Mouse (Mus musculus) heart, postnatal 14 days (tissue): Measurements from ENCODE around the gene Csnk2b. TPM values are rescaled to one million over a fixed set of nuclear protein-coding genes. Genes with fewer than 3 reads are reported as not detected.

Experiments
- DNase-seq, 2 experiments: peaks; one replicate each; pipeline ENCODE4 v3.0.0; 2021 to 2022
- intact Hi-C: fragments of 180-260 bp; cut with DNase I; formaldehyde crosslinking; loops from one replicate; pipeline ENCODE4 v1.15.1; 2025
- total RNA-seq, 2 experiments: library from RNA; stranded (reverse); gene quantifications; 2 replicates each; pipeline ENCODE4 v1.2.3; 2021

Csnk2b gene
- total RNA-seq, 2 experiments from 2014 or later, result 172 to 176 TPM

DNA sequence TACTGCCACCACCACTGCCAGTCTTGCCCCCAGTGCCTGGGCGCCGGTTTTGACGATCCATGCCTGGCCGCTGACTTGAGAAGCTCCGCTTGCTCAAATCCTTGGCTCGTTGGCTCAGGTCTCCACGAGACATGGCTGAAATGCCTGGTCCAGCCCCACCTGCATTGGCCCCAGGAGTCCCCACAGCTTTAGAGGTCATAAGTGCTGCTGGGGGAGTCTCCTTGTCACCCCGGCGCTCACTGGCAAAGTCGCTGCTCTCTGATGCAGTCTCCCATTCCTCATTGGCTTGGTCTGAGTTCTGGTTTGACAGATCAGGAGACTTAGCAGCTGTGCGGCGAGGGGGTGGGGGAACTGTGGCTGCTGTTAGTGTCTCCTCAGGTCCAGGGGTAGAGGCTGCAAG is 33.6 kb upstream of the Csnk2b start:
- intact Hi-C loops, result loop anchor here (10.0 kb wide), 1 partner anchor 1041 kb away; the partner anchor contains the start of gene H2-DMa
- no peak for DNase-seq

DNA sequence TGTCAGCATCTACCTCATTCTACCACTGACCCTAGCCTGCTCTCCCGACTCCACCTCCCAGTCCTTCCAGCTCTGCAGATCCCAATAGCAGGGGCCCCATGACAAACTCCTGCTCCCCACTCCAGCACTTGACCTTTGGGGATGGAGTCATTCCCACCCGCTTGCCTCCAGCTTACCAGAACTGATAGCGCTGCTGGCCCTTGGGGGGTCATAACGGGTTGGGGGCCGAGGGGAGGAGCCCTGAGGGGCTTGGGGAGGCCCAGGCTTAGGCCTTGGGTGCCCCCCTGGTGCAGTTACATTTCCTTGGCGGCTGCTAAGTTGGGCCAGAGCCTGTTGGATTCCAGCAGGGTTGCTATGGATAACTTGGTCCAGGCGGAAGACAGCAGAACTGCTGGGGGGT is 32.8 kb upstream of the Csnk2b start:
- intact Hi-C loops, result loop anchor here (10.0 kb wide), 1 partner anchor 1040 kb away; the partner anchor contains the start of gene H2-DMa

DNA sequence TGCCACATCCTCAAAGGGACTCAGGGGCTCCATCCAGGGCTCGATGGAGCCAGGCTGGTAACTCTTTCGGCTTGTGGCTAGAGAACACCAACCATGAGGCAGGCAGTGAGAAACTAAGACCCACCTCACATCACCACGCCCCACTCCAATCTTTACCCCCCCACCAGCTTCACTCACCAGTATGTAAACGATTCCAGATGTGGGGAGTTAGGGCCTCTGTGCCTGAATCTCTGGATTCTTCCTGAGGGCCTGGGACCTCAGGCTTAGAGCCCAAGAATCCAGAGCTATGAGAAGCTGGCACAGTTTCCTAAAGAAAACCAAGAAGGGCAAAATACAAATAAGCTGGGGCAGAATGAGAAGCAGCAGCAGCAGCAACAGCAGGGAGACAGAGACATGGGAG is 32.1 kb upstream of the Csnk2b start:
- no peak for DNase-seq
- intact Hi-C loops, result loop anchor here (10.0 kb wide), 1 partner anchor 1039 kb away; the partner anchor contains the start of gene H2-DMa

More for the DNA sequence above, 32.8 kb upstream of the Csnk2b start:
- no peak for DNase-seq

DNA sequence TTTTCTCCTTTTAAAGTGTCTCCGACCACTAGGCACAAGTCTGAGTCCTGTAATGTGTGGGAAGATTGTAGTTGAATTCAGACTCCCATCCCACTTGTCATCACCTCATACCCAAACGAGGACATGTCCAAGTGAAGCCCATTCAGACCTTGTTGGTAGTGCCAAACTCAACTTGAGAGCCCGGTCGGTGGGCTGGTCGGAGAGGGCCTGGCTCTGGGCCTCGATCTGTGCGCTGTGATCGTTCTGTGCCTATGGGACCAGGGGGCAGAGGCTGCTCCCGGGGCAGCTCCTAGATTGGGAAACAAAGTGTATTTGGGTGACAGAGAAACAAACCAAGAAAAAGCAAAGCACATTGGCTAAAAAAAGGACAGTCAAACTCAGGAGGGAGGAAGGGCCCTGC is 31.2 kb upstream of the Csnk2b start:
- intact Hi-C loops, result loop anchor here (10.0 kb wide), 1 partner anchor 1038 kb away; the partner anchor contains the start of gene H2-DMa
- DNase-seq, result no peak

DNA sequence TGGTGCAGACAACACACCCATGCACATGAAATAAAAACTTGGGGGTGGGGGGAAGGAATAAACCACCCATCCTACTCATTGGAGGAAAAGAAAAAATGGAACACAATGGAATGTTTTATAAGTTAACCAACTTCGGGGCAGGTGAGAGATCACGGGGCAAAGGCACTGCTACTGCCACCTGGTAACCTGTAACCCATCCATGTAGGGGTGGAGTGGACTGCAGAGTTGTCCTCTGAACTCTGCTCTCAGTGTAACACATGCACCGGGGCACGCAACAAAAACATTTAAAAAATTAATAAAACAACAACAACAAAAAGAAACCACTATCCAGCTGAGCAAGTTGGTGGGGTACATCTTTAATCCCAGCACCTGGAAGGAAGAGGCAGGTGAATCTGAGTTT is 30.3 kb upstream of the Csnk2b start:
- DNase-seq, result no peak
- intact Hi-C loops, result loop anchor here (10.0 kb wide), 1 partner anchor 1037 kb away; the partner anchor contains the start of gene H2-DMa

DNA sequence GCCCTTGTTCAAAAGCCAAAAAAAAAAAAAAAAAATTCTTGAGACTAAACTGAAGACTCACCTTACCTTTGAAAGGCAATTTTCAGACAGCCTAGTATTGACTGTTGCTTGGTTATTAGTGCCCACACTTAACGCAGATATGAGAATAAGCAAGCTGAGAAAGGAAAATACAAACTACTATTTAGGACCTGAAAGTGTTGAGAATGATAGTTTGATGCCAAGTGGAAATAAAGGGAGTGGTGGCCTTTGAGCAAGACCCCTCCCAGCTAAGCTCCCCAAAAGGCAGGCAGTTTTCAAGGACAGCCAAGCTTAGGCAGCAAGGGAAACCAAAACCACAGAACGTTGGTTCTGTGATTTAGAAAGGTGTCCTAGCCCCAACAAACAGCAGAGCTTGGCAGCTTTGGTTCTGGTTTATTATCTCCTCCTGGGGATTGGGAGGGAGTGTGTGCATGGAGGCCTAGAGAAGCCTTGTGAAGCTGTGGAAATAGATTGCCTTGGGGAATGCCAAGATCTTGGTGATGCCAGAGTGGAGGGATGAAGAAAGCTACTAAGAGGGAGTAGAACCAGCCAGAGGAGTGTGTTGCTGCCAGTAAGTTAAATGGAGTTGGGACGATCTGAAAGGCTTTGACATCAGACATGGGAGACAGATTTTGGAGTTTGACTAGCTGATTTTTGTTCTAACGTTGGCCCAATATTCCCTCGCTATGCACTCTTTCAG is 26.2 kb upstream of the Csnk2b start:
- intact Hi-C loops, result no loop called here
- DNase-seq, result no peak

DNA sequence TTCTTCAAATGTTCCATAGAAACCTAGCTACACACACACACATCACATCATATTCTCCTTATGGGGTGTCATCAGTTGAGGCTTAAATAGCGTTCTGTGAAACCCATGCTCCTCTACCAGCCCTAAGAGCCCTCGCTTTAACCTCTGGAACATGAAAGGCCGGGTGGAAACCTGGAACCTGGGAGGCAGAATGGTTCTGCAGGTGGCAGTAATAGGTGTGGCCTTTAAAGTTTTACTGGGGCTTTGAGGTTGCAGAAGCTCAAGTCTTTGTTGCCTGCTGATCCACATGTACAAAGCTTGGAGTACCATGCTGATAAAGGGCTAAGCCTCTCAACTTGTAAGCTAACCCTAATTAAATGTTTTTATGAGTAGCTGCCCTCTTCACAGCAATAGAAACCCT is 25.5 kb upstream of the Csnk2b start:
- DNase-seq, result no peak
- intact Hi-C loops, result no loop called here

DNA sequence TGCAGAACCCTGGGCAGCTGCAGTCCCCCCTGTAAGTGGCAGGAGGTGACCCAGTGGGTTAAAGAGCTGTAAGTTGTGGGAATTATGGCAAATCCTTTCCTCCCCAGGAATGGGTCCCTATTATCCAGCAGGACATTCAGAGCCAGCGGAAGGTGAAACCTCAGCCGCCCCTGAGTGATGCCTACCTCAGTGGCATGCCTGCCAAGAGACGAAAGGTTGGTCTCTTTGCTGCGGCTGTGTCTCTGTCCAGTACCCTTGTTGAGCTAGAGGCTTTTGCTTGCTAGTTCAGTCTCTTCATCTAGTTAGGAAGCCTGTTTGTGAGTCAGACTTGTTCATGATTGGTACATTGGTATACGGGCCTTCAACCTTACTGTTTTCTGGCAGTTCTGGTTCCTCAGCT is 24.3 kb upstream of the Csnk2b start:
- no peak for DNase-seq

DNA sequence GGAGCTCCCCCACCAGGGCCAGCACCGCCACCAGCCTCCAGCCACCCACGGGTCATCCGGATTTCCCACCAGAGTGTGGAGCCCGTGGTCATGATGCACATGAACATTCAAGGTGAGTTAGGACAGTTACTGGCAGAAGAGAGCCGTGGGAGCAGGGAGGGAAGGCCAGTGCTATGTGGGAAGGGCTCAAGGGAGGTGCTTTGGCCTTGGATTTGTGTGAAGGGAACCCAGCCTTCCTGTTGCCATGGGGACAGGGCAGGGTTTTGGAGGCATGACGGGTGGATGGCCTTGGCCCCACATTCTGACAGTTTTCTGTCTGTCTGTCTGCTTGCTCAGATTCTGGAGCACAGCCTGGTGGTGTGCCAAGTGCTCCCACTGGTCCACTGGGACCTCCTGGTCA is 20.1 kb upstream of the Csnk2b start:
- DNase-seq, result no peak
- intact Hi-C loops, result loop anchor here (2.0 kb wide), 1 partner anchor 15 kb away; no protein-coding TSS in a partner anchor

More for the DNA sequence above, 24.3 kb upstream of the Csnk2b start:
- intact Hi-C loops, result no loop called here

DNA sequence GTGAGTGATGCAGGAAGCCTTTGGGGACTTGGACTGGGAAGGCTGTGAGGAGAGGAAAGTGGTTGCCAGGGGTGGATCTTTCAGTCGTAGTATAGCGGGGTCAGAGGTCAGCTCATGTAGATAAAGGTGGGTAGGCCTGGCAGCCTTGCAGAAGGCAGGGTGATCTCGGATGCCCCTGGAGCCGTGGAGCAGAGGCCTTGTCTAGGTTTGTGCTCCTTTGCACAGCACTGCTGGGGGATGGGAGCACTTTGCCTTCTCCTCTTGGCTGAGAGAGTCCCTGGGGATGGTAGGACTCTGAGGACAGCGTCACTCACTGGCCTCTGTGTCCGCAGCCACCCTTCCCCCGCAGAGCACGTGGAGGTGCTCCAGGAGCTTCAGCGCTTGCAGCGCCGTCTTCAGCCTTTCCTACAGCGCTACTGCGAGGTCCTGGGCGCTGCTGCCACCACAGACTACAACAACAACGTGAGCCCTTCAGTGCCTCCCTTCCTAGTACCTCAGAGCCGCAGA is 18.7 kb upstream of the Csnk2b start:
- intact Hi-C loops, result no loop called here
- no peak for DNase-seq

DNA sequence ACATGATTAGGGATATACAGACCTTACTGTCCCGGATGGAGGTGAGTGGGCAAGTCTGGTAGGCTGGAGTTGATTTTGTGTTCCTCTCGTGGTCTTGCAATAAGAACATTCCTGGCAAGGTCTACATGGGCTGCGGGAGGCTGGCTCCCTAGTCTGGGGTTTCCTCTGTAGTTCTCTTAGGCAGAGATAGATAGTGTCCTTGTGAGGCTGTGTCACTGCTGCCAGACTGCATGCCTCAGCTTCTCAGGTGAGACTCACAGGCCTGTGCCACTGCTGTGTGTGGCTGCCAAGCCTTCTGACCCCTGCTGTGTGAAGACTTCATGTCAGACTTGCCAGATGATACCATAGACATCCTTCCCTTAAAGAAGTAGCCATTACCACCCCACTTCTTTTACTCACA is 17.4 kb upstream of the Csnk2b start:
- intact Hi-C loops, result no loop called here

DNA sequence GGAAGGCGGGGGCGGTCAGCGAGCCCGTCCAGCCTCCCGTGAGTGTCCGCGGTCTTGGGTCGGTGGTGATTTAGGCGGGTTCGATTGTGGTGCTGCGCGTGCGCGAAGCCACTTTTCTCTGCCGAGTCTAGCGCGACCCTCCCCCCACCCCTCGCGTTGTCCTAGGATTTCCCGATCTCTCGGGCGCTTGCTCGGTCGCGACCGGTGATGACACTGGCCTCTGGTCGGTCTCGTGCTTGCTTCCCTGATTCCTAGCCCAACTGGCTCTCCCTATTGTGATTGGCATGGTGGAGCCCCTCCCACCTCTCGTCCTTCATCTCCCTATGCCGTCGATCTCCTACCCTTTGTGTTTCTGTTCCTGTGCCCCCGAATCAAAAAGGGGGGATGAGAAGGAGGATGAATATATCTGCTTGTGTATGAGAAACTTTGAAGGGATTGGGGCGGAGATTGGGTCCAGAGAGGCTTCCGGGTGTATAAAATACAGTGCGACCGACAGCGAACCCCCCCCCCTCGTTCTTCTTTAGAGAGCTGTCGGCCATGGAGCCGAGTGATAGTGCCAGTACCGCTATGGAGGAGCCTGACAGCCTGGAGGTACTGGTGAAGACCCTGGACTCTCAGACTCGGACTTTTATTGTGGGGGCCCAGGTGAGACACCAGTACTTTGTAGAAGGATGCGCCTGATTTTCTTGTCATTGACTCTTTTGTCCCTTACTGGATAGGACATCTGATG is 13.9 kb upstream of the Csnk2b start:
- no peak for DNase-seq
- intact Hi-C loops, result loop anchor here (1.0 kb wide), 1 partner anchor 28 kb away; no protein-coding TSS in a partner anchor

More for the DNA sequence above, 17.4 kb upstream of the Csnk2b start:
- no peak for DNase-seq

DNA sequence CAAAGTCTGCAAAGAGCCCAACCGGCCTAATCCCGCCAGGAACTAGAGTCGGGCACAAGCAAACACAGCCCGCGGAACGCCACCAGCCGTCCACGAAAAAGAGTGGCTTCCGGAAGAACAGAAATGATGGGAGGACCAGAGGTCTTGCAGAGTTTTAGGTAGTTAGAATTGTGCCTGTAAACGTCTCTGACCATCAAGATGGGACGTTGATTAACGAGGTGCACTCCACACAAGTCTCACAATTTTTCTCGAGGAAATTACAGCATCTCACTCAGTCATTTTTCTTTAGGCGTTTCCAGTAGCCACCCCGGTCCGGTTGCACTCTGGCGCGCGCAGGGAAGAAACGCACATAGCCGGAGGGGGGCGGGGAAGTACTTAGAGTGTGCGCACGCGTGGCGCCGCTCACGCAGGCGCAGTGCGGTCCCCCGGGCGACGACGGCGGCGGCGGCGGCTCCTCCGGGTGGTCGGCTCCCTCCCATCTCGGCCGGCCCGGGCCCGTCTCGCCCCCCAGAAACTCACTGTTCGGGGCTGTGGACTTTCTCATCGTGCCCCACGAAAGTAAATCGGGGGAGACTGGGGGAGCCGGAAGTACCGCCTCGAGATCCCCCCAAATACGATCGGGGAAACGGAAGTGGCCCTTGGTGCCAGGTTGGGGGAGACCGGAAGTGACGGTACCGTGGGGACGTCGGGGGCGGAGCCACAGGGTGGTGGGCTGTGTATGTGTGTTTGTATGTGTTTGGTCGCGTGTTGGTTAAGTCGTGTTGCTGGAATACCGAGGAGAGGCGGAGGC is 13.1 kb upstream of the Csnk2b start, which contains the start of gene Bag6:
Gene Bag6 (plus strand): TSS at position 378 of the 790 bp plus-strand sequence.
- intact Hi-C loops, result no loop called here
- DNase-seq, result peak; percentile 96

DNA sequence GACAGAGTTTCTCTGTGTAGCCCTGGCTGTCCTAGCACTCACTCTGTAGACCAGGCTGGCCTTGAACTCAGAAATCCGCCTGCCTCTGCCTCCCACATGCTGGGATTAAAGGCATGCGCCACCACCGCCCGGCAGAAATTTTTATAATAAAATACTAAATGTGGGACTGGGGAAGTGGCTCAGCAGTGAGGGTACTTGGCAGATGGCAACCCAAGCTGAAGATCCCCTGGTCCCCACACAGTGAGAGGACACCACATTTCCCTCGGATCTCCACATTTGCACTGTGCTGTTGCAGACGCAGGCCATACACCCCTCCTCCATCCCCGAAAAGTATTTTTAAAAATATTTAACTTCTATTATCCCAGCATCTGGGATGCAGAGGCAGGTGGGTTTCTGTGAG is 11.7 kb upstream of the Csnk2b start:
- intact Hi-C loops, result no loop called here

DNA sequence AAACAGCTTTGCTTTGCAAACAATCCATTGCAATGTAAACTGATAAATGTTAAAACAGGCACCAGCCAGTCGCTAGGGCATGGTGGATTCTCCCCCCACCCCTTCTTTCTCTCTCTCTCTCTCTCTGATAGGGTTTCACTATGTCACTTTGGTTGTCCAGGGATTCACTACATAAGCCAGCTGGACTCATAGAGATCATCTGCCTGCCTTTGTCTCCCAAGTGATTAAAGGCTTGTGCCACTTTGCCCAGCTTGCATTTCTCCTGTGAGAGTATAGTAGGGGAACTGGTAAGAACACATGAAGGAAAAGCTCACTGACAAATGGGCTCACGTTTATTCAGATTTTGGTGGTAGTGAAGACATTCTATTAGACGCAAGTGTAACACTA is 10.3 kb upstream of the Csnk2b start:
- intact Hi-C loops, result no loop called here
- no peak for DNase-seq

More for the DNA sequence above, 11.7 kb upstream of the Csnk2b start:
- DNase-seq, result no peak

DNA sequence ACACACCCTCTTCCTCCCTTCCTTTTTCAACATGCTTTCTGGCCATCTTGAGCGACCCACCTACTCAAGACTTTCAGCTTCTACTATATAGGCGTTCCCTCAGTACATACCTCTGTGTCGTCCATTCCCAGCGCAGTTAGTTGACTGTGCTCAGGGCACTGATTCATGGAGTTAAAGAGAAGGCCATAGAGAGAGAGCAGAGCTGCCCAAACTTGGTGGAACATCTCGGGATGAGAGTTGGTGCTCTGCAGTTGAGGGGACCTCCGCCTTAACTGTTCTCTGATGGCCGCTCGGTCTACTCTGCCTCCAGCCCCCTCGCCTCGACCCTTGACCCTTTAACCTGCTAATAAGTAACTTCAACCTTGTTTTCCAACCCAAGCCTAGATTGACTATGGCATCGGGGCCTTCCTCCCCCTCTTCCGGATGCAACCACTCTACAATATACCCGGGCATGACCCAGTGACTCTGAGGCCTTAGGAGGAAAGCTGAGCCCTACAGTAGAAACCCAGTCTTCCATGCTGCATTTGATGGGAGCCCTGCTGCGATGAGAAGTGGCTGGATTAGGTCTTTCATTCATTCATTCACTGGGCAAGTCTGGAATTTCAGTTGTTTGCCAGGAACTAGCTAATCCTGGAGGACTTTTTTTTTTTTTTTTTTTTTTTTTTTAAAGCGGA is 9.8 kb upstream of the Csnk2b start, which contains the start of gene Apom:
Gene Apom (minus strand): TSS at position 551 of the 674 bp plus-strand sequence.
- intact Hi-C loops, result no loop called here
- no peak for DNase-seq

DNA sequence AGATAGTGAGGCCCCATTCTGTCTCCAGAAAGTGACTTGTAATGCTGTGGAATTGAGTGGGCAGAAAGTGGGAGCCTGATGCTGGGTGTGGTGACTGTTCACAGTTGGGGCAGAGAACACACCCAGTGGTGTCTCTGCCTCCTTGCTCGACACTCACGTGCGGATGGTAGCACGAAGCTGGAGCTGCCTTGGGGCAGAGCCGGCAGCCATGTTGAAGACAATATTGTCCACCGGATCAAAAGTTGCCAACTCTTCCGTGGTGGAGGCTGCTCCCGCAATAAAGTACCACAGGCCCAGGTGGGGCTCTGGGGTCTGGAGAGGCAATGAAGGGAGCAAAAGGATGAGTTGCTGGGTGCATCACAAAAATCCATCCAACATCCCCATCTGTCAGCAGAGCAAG is 9.2 kb upstream of the Csnk2b start:
- DNase-seq, result no peak
- intact Hi-C loops, result no loop called here

DNA sequence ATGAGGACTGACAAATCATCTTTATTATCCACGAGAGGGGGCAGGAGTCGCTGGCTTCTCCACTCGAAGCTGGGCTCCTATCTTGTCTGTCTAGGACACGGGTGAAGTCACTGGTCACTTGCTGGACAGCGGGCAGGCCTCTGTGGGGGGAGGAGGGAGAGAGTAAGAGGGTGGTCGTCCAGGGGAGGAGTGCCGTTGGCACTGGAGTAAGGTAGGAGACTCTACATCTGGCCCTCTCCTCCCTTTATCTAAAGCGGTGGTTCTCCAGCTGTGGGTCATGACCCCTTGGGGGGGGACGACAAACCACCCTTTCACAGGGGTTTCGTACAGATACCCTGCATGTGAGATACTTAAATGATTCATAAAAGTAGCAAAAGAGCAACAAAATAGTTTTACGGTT is 7.1 kb upstream of the Csnk2b start:
- DNase-seq, result no peak
- intact Hi-C loops, result loop anchor here (5.0 kb wide), 2 partner anchors 33 to 103 kb away; partner anchors contain the start of genes Atp6v1g2 and Prrc2a

DNA sequence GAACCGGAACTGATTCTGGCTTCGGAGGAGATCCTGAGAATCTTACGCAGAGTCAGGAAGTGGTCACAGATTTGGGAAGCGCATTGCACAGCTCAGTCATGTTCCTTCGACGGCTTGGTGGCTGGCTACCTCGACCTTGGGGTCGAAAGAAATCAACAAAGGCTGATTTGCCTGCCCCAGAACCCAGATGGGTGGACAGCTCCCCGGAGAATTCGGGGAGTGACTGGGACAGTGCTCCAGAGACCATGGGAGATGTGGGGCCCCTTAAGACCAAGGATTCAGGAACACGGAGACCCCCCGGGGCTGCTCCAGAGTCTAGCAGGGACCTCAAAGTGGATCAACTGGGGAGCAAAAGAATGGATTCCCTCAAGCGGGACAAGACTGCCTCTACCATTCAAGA is 5.2 kb upstream of the Csnk2b start:
- intact Hi-C loops, result loop anchor here (5.0 kb wide), 2 partner anchors 35 to 105 kb away; partner anchors contain the start of genes Atp6v1g2 and Prrc2a
- DNase-seq, result no peak
